Mouse (Mus musculus) heart, embryonic 15.5 days (tissue): ENCODE results near the gene Aamp. TPM values are rescaled to one million over a fixed set of nuclear protein-coding genes. Genes with fewer than 3 reads are reported as not detected.

ENCODE experiments used
- ATAC-seq: fragments of 200-750 bp; cut with Nextera tagmentation; replicated peaks from 2 replicates; pipeline ENCODE4 v1.8.0; 2017; ENCODE audit warnings: low read depth, moderate TSS enrichment; ENCODE audit not compliant: insufficient number of reproducible peaks, insufficient read depth, low FRiP score
- H3K27ac ChIP-seq: fragments of 300-500 bp; sonication (generic); 2 replicates; pipeline ENCODE4 v1.5.1; 2015; ENCODE audit warnings: mild to moderate bottlenecking, inconsistent platforms
- H3K27me3 ChIP-seq: fragments of 300-500 bp; sonication (generic); 2 replicates; pipeline ENCODE4 v1.6.1; 2015; ENCODE audit warnings: inconsistent platforms
- H3K36me3 ChIP-seq: fragments of 300-500 bp; sonication (generic); 2 replicates; pipeline ENCODE4 v1.6.1; 2015; ENCODE audit warnings: mild to moderate bottlenecking, inconsistent platforms
- H3K4me1 ChIP-seq: fragments of 300-500 bp; sonication (generic); replicated peaks from 2 replicates; pipeline ENCODE4 v1.6.1; 2015; ENCODE audit warnings: inconsistent platforms
- H3K4me2 ChIP-seq: fragments of 300-500 bp; sonication (generic); 2 replicates; pipeline ENCODE4 v1.6.1; 2015; ENCODE audit warnings: inconsistent platforms, mild to moderate bottlenecking, moderate library complexity
- H3K4me3 ChIP-seq: fragments of 300-500 bp; sonication (generic); 2 replicates; pipeline ENCODE4 v1.5.1; 2015; ENCODE audit warnings: mild to moderate bottlenecking, inconsistent platforms
- H3K9ac ChIP-seq: fragments of 300-500 bp; sonication (generic); 2 replicates; pipeline ENCODE4 v1.6.1; 2015; ENCODE audit warnings: mild to moderate bottlenecking, inconsistent platforms
- H3K9me3 ChIP-seq: fragments of 300-500 bp; sonication (generic); replicated peaks from 2 replicates; pipeline ENCODE4 v1.6.1; 2016; ENCODE audit warnings: inconsistent platforms
- WGBS: fragments of 180-500 bp; shearing (Covaris S2); methylation state at CpG from one replicate; pipeline ENCODE4 v1.1.7; 2015; ENCODE audit warnings: mixed read lengths; 5-methylcytosine and 5-hydroxymethylcytosine counted together
- polyA plus RNA-seq: library from polyadenylated mRNA; unstranded; fragments of >200 nt; fragmentation: Nextera tagmentation; extraction: Ambion mirVana; gene quantifications from 2 replicates; pipeline ENCODE4 v1.2.1, GENCODE M21; 2015

Gene Aamp
- polyA plus RNA-seq, 1 experiment from 2014 or later = 168 TPM

DNA sequence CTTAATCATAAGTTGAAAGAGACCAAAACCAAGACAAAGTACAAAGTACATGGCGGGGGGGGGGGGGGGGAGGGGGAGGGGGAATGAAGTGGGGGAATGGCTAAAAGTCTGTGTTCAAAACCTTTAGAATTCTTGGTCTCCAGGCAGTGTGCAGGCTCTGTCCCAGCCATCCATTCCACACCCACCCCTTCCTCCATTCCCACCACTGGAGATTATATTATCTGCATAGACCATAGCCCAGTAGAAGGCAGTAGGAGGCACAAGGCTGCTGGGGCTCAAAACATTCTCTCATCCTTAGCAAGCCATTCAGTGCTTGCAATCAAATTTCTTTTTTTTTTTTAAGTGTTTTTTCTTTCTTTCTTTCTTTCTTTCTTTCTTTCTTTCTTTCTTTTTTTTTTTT lies 53.5 kb downstream of the Aamp start:
- no peak for ATAC-seq
- Histone ChIP-seq H3K27me3 (no peaks in the 10 kb centered on the region), H3K36me3 (no peaks in the 10 kb centered on the region), H3K9ac (no peak overlapping the region), H3K4me1 (0 out of 2 replicates have a peak, but pooled peaks cover 6% of the 10 kb centered on the region), H3K9me3 (no peaks in the 10 kb centered on the region), H3K4me2 (no peak overlapping the region), H3K27ac (no peak overlapping the region), H3K4me3 (no peak overlapping the region)
- WGBS = 80% methylated on average over 1 of the region's 1 CpGs

DNA sequence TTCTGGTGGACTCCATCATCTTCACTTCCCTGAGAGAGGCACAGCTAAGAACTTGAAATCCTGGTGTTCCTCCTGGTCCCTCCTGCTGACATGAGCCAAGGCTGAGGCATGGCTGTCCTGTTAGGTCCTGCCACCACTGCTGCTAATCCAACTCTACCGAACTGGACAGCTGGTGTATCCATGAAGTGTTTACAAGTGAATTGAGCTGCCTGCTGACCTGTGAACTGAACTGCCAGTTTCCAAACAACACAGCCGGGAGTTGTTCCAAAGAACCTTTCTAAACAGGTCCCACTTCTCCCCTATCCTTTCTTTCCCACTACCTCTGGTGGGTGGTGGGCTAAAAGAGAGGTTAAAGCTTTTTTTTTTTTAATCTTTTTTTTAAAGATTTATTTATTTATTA lies 54.6 kb downstream of the Aamp start:
- H3K27me3 ChIP-seq = no peaks in the 10 kb centered on the region
- no peak overlapping the region for H3K27ac ChIP-seq
- 60% methylated on average over 2 of the region's 2 CpGs for WGBS
- no peak overlapping the region for H3K9ac ChIP-seq
- 0 out of 2 replicates have a peak, but pooled peaks cover 4% of the 10 kb centered on the region for H3K4me1 ChIP-seq
- H3K36me3 ChIP-seq = no peaks in the 10 kb centered on the region
- no peaks in the 10 kb centered on the region for H3K9me3 ChIP-seq
- ATAC-seq = no peak
- H3K4me2 ChIP-seq = no peak overlapping the region
- no peak overlapping the region for H3K4me3 ChIP-seq

Other genes starting within 250 kb of the Aamp start
- 121 and 140 TPM in 2 replicates for gene Tns1, start 160.3 kb downstream of the Aamp start, polyA plus RNA-seq
- gene Rufy4, start 159.2 kb downstream of the Aamp start, polyA plus RNA-seq = 0.43 and 0.49 TPM in 2 replicates
- 0.13 and 0.15 TPM in 2 replicates for gene Cxcr2, start 130.7 kb downstream of the Aamp start, polyA plus RNA-seq
- gene Cxcr1, start 90.1 kb downstream of the Aamp start, polyA plus RNA-seq = not detected in 2 replicates
- 406 and 413 TPM in 2 replicates for gene Arpc2, start 48.7 kb downstream of the Aamp start, polyA plus RNA-seq
- 0.13 and 0.34 TPM in 2 replicates for gene Gpbar1, start 6.2 kb downstream of the Aamp start, polyA plus RNA-seq
- 276 and 288 TPM in 2 replicates for gene Pnkd, start 192 bp upstream of the Aamp start, polyA plus RNA-seq
- 44.9 and 48.1 TPM in 2 replicates for gene Tmbim1, start 20.9 kb upstream of the Aamp start, polyA plus RNA-seq
- 0.38 and 0.39 TPM in 2 replicates for gene Catip, start 77.4 kb upstream of the Aamp start, polyA plus RNA-seq
- gene Slc11a1, start 90.5 kb upstream of the Aamp start, polyA plus RNA-seq = 3.6 and 5.4 TPM in 2 replicates
- 55.1 and 68.5 TPM in 2 replicates for gene Ctdsp1, start 106.8 kb upstream of the Aamp start, polyA plus RNA-seq
- 0.26 and 0.38 TPM in 2 replicates for gene Vil1, start 124.6 kb upstream of the Aamp start, polyA plus RNA-seq
- gene Cnot9, start 221.3 kb upstream of the Aamp start, polyA plus RNA-seq = 25.8 and 32.4 TPM in 2 replicates